Mouse (Mus musculus) thymus, adult 18-20 months (tissue): Measurements from ENCODE around the gene Hist1h2af.
A peak's percentile ranks its signal among the peaks of the same experiment; 100 is the strongest.
"Not testable (repeated sequence)": the region's sequence is repeated elsewhere in the genome, so short reads cannot be mapped to it uniquely, and the experiment has no call there.

Experiments
- DNase-seq, 2 experiments: peaks; one replicate each; pipeline ENCODE4 v3.0.0; 2022; ENCODE audit warnings: mixed read lengths in 2 of 2

Hist1h2af gene

DNA sequence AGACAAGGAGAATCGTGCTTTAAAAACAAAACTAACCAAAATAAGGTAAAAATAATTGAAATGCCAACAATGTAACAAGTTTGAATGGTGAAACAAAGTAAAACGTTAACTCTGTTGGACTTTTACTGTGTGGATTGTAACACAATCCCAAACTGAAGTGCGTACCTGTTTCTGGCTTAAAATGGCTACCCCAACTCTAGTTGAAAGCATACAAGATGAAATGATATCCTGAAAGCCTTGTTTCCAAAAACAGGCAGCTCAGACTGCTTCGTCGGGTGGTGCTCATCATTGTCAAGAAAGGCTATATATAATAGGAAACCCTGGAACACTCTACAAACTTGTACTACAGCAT, 27.8 kb downstream of the Hist1h2af start:
- not testable (repeated sequence) for DNase-seq

DNA sequence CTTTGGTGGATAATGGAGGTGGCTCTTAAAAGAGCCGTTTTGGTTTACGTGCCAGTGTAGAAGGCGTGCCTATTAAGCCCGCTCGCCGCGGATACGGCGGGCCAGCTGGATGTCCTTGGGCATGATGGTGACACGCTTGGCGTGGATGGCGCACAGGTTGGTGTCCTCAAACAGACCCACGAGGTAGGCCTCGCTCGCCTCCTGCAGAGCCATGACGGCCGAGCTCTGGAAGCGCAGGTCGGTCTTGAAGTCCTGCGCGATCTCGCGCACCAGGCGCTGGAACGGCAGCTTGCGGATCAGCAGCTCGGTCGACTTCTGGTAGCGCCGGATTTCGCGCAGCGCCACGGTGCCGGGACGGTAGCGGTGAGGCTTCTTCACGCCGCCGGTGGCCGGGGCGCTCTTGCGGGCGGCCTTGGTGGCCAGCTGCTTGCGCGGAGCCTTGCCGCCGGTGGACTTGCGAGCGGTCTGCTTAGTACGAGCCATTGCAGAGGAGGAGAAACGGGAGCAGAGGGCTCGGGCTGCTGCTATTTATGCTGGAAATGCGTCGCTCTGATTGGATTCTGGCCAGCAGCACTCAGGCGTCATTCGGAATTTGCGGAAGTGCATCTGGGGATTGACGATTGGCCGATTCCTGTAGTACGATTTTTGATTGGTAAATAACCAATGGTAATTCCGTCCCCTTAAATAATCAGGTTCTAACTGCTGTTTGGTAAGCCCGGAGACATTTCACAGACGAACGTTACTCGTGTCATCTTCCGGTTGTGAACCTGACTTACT, 28.4 kb downstream of the Hist1h2af start, which contains the start of gene Hist1h3e:
TSS of gene Hist1h3e (minus strand) at position 487 of the 777 bp plus-strand sequence.
- DNase-seq = peak; percentile 81 to 91

DNA sequence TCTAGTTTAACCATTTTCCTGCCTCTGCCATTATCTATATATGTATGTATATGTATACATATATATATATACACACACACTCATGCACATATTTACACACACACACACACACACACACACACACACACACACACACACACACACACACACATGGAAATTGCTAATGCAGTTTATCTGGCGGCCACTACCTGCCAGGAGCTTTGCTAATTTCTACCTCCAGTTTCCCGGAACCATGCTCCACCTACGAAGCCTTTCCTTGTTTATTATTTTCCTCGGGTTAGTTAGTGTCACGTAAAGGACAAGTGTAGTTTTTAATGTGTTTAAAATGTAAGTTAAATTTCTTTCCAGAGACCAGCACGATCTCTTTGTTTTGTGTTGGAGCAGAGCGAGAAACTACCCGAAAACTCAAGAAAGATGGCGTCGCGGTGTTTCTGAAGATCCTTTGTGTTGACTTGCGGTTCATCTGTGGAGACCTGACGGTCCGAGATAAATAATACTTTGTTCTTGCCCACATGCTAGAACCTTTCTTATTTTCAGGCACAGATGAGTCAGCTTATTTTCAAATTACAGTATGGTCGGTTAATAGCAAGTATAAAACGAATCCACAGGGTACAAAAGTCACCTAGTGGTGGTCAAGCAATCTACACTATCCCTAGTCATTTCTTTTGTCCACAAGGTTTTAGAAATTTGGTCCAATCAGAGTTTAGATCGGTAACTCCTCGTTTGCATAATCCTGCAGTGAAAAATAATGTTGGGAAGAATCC, 29.2 kb downstream of the Hist1h2af start:
- no peak for DNase-seq

DNA sequence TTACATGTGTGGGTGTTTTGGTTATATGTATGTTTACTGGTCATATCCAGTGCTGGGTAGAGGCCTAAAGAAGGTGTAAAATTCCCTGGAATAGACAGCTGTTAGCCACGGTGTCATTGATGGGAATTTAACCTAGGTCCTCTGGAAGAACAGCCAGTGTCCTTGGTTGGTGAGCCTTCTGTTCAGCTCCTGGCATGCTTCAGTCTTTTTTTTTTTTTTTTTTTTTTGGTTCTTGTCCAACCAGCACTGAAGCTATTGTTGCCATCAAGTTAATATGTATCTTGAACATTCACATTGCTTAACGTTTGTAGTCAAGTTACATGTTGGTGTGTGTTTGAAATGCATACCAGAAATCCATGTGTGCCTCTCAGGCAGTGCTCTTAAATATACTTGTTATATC, 30.8 kb downstream of the Hist1h2af start:
- DNase-seq = no peak

DNA sequence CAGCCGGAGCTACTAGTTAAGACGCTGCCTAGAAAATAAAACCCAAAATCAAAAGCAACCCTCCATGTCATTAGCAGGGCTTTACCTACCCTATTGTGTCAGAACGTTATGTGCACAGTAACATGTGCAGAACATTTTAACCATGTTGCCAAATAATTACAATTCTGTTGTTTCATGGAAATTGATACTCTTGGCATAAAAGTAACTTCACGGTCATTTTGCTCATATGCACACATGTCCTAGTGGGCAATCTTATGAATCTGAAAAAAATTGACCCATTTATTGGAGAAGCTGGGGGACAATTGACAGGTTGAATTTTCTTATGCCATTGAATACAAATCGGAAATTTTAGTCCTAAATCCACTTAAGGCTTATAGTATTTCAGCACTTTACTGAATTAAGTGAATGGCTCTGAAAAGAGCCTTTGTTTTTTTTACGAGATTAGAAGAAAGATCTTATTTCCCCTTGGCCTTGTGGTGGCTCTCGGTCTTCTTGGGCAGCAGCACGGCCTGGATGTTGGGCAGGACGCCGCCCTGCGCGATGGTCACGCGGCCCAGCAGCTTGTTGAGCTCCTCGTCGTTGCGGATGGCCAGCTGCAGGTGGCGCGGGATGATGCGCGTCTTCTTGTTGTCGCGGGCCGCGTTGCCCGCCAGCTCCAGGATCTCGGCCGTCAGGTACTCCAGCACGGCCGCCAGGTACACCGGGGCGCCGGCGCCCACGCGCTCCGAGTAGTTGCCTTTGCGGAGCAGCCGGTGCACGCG, 36.7 kb downstream of the Hist1h2af start:
- not testable (repeated sequence) for DNase-seq

DNA sequence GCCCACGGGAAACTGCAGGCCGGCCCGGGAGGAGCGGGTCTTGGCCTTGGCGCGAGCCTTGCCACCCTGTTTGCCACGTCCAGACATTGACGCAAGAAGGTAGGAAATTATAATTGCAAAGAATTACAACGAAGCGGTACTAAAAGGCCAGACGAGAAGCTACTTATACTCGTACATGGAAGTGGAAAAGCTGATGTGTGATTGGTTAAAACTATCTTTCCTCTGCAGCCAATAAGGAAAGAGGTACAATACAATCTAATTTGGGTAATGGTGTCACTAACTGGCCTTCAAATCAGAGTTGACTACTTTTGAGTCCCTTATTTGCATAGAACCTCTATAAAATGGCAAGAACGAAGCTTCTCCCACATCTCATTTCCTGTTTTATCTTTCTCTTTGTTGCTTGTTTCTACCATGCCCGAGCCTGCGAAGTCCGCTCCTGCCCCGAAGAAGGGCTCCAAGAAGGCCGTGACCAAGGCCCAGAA, 37.4 kb downstream of the Hist1h2af start, which contains the start of the genes Hist1h2ae and Hist1h2bg:
TSS of gene Hist1h2ae (minus strand) at position 199 of the 482 bp plus-strand sequence.
TSS of gene Hist1h2bg (plus strand) at position 375 of the 482 bp plus-strand sequence.
- peak; percentile 63 to 78 for DNase-seq

DNA sequence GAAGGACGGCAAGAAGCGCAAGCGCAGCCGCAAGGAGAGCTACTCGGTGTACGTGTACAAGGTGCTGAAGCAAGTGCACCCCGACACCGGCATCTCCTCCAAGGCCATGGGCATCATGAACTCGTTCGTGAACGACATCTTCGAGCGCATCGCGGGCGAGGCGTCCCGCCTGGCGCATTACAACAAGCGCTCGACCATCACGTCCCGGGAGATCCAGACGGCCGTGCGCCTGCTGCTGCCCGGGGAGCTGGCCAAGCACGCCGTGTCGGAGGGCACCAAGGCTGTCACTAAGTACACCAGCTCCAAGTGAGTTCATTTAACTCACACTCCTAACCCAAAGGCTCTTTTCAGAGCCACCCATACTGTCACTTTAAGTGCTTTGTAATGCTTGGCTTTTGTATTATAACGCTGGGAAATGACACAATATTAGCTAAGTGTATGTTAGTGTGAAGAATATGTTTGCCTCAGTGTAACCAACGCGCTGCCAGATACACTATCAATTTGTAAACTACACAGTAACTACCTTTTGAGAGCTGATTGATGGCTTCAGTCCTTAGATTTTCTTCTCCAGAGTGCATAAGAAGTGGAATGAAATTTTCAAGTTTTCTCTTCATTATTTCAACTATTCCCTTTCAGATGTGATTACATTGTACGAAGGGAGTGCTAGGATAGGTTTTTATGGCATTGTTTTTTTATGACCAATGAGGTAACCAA, 38.0 kb downstream of the Hist1h2af start:
- DNase-seq = not testable (repeated sequence)

DNA sequence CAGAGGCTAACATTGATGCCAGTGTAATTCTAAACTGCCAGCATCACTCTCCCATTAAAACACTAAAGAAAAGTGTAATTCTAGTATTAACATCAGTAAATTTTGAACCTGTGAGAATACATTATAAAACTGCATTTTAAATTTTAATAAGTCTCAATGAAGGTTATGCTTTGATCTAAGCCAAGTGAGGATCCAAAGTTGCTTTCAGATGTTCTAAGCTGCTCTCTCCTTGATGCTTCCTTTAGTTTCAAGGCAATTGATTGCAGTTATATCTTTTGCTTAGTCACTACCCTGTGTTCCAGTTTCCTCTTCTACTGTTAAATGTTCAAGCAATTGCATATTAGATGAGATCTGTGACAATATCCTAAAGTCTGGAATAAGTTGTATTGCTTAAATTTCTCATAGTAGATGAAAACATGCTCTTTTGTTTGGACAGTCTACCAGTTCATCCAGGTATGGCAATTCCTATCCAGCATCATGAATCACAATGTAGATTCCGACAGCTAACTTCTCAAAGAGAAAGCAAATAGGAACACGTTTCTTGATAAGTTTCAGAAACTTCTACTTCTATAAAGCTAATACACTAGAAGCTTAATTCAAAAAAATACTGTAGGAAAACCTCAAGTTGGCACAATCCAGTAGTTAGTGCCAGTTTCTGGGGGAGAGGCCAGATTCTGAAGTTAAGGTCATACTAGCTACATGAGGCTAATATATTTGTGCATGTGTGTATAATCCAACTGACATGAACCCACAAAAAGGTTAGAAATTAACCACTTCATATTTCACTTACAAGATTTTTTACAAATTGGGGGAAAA, 38.7 kb downstream of the Hist1h2af start:
- DNase-seq = no peak

DNA sequence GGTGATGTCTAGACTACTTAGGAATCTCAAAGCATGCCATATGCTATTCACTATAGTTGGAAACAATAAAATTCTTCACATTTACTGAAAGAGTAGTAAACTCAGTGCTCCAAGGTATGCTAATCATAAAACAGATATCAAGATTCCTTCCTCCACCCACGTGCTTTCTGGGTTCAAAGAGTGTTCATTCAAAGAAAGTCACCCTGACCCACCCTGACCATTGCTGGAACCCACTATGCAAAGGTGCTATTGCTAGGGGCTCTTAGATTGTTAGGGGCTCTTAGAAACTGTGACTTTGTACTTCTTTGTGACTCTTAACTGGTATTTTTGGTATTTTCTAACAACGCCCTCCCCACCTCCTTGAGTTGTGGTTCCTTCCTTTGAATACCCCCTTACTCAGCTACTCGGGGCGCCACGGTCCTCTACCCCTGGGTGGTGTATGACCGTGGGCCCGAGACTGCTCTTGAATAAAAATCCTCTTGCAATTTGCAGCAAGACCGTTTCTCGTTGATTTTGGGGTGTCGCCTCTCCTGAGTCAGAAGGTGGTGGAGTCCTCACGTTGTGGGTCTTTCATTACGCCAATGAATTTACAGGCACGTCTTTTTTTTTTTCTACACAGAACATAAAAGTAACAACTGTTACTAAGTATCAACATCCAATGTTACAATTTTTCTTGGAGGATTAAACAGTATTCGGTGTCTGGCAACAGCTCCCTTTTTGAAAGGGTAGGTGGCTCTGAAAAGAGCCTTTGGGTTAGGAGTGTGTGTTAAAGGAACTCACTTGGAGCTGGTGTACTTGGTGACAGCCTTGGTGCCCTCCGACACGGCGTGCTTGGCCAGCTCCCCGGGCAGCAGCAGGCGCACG, 39.6 kb downstream of the Hist1h2af start:
- DNase-seq = peak in 1 of 2 experiments; percentile 29

DNA sequence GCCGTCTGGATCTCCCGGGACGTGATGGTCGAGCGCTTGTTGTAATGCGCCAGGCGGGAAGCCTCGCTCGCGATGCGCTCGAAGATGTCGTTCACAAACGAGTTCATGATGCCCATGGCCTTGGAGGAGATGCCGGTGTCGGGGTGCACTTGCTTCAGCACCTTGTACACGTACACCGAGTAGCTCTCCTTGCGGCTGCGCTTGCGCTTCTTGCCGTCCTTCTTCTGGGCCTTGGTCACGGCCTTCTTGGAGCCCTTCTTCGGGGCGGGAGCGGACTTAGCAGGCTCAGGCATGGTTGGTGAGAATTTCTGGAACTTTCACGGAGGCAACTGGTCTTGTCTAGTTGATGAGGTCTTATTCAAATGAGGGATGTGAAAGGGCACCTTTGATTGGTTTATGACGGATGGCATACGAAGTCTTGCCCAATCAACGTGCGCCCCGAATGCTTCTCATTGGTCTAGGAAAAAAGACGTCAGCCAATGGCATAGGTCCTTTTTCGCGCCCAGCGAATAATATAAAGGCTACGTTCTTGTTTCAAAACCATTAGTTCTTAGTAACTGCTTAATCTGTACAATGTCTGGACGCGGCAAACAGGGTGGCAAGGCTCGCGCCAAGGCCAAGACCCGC, 40.3 kb downstream of the Hist1h2af start, which contains the start of the genes Hist1h2bf and Hist1h2ad:
TSS of gene Hist1h2bf (minus strand) at position 299 of the 627 bp plus-strand sequence.
TSS of gene Hist1h2ad (plus strand) at position 484 of the 627 bp plus-strand sequence.
- peak; percentile 81 to 94 for DNase-seq

DNA sequence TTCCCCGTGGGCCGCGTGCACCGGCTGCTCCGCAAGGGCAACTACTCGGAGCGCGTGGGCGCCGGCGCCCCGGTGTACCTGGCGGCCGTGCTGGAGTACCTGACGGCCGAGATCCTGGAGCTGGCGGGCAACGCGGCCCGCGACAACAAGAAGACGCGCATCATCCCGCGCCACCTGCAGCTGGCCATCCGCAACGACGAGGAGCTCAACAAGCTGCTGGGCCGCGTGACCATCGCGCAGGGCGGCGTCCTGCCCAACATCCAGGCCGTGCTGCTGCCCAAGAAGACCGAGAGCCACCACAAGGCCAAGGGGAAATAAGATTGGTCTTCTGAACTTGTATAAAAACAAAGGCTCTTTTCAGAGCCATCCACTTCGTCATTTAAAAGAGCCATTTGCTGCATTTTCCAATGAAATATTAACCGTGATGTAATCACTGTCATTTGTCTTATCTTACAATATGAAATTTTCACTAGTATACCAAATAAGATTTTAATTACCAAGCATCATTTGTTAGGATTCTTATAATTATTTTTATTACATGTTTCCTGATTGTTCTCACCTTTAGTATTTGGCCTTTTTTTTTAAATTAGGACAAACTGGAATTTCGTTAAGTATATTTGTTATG, 41.0 kb downstream of the Hist1h2af start:
- not testable (repeated sequence) for DNase-seq

DNA sequence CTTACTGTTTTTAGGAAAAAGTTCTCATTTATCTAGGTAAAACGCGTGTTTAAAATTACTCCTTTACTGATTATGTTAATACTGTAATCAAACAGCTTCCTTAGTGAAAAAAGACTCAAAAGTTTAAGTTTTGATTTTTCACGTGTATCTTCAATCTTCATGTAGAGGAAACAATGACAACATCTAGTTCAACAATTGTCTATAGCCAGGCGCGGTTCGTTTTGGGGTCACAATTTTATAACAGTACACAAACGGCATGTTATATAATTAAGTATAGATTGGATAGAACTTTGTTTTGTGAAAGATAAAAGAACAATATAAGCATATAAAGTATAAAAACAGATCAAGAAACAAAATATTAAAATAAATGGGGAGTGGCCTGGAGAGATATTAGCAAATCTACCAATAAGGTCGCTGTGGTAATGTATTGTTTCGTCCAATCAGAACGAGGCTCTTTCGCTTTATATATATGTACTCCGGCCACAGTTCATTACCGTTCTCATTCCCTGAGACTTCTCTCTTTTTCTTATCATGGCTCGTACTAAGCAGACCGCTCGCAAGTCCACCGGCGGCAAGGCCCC, 41.7 kb downstream of the Hist1h2af start, which contains the start of gene Hist1h3d:
TSS of gene Hist1h3d (plus strand) at position 493 of the 581 bp plus-strand sequence.
- peak in 1 of 2 experiments; percentile 32 for DNase-seq

DNA sequence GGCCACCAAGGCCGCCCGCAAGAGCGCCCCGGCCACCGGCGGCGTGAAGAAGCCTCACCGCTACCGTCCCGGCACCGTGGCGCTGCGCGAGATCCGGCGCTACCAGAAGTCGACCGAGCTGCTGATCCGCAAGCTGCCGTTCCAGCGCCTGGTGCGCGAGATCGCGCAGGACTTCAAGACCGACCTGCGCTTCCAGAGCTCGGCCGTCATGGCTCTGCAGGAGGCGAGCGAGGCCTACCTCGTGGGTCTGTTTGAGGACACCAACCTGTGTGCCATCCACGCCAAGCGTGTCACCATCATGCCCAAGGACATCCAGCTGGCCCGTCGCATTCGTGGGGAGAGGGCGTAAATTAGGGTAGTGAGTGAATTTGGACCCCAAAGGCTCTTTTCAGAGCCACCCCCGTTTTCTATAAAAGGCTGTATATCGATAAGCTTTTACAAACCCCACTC, 42.2 kb downstream of the Hist1h2af start:
- DNase-seq = peak in 1 of 2 experiments; percentile 32

DNA sequence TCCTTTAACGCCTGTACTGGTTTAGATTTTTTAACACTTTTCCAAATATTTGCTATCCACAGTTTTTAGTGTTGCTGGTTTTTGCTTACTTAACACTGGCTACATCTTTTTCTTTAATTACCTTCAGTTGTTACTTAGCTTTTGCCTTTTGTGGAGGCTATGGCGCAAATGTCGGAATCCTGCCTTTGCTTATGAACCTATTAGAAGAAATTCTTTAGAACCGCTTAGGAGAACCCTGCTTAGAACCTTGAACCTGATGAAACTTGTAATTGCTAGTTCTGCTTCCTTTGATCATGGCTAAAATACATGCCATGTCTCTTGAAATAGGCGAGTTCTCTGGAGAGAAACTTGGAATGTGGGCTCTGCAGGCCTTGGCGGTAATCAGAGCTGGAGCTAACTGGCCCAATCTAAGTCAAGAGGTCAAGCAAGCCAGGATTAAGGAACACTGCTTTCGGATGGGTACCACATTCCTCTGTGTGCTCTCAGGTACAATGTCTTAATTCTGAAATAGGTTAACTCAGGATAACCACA, 42.7 kb downstream of the Hist1h2af start:
- no peak for DNase-seq

DNA sequence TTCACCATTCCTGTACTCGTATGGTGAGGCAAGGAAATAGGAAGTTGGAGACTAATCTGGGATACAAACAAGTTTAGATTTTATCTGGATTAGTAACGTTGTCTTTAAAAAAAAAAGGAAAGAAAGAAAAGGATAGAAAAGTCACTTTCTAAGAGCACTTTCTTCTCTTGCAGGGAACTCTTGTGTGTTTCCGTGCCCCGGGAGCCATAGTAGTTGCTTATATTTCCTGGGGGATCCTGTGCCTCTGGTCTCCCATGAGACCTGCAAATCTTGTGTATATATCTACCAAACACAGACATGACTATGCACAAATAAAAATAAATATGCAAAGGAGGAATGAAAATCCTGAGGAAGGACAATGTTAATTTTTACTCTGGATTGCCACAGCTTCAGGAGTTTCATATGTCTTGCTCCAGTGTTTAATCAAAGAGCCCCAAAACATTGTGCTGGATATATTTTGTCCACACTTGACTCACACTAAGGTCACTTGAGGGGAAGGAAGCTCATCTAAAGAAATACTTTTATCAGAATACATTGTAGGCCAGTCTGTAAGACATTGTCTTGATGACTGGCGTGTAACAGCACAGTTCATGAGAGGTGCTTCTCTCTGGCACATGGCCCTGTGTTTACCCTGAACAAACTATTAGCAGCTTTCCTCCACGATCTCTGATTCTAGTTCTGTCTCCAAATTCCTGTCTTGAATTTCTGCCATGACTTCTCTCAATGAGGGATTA, 43.4 kb downstream of the Hist1h2af start:
- no peak for DNase-seq

DNA sequence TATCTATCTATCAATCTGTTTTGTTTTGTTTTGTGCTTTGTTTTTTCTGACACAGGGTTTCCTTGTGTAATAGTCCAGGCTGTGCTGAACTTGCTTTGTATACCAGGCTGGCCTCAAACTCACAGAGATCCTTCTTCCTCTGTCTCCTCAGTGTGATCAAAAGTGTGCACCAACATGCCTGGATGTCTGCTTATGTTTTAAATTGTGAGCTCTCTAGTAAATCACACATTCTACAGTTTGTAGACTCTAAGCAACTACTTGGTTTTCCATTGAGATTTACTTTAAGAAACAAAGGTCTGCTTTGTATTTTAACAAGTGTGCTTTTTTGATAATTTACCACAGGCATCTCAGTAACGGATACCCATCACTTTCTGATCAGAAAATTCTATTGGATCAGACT, 44.1 kb downstream of the Hist1h2af start:
- no peak for DNase-seq
